Mouse (Mus musculus) gonadal fat pad, adult 2 months (tissue): ENCODE measurements around the gene Mroh7. TPM values are rescaled to one million over a fixed set of nuclear protein-coding genes. Genes with fewer than 3 reads are reported as not detected.

ENCODE experiments used
- DNase-seq: peaks from one replicate; pipeline ENCODE4 v3.0.0-alpha.2; 2012; ENCODE audit warnings: low read depth
- polyA plus RNA-seq: library from polyadenylated mRNA; depleted of rRNA; stranded (reverse); fragments of >200 nt; gene quantifications from 2 replicates; pipeline ENCODE4 v1.2.3, GENCODE M21; 2012; rRNA removed

Gene Mroh7
- polyA plus RNA-seq, 1 experiment, result 0.69 TPM

- no peak for DNase-seq
Observed at GRCm38 (mm10) chr4:106633281-106634085, 97.2 kb downstream of the Mroh7 start.

GRCm38 (mm10) chr4:106632313-106632712 lies 98.4 kb downstream of the Mroh7 start:
- DNase-seq, result no peak

Other genes starting within 250 kb of the Mroh7 start
- 2.5 and 3.7 TPM in 2 replicates for gene Bsnd, start 238.6 kb downstream of the Mroh7 start, polyA plus RNA-seq
- gene Dhcr24, start 169.9 kb downstream of the Mroh7 start, polyA plus RNA-seq, result 15.5 and 27.9 TPM in 2 replicates
- 0.53 and 0.70 TPM in 2 replicates for gene Lexm, start 113.7 kb downstream of the Mroh7 start, polyA plus RNA-seq
- gene Ttc22, start 108.5 kb downstream of the Mroh7 start, polyA plus RNA-seq, result 0.13 and 0.28 TPM in 2 replicates
- gene Pars2, start 79.9 kb downstream of the Mroh7 start, polyA plus RNA-seq, result 10.3 and 11.0 TPM in 2 replicates
- 38.6 and 51.6 TPM in 2 replicates for gene Ttc4, start 52.0 kb downstream of the Mroh7 start, polyA plus RNA-seq
- 0.38 and 0.46 TPM in 2 replicates for gene Fam151a, start 3.0 kb upstream of the Mroh7 start, polyA plus RNA-seq
- gene Acot11, start 74.1 kb upstream of the Mroh7 start, polyA plus RNA-seq, result 4.1 and 4.7 TPM in 2 replicates
- 21.8 and 28.1 TPM in 2 replicates for gene Ssbp3, start 179.8 kb upstream of the Mroh7 start, polyA plus RNA-seq